Mouse (Mus musculus): ENCODE measurements around the gene Slc6a16.

DNA sequence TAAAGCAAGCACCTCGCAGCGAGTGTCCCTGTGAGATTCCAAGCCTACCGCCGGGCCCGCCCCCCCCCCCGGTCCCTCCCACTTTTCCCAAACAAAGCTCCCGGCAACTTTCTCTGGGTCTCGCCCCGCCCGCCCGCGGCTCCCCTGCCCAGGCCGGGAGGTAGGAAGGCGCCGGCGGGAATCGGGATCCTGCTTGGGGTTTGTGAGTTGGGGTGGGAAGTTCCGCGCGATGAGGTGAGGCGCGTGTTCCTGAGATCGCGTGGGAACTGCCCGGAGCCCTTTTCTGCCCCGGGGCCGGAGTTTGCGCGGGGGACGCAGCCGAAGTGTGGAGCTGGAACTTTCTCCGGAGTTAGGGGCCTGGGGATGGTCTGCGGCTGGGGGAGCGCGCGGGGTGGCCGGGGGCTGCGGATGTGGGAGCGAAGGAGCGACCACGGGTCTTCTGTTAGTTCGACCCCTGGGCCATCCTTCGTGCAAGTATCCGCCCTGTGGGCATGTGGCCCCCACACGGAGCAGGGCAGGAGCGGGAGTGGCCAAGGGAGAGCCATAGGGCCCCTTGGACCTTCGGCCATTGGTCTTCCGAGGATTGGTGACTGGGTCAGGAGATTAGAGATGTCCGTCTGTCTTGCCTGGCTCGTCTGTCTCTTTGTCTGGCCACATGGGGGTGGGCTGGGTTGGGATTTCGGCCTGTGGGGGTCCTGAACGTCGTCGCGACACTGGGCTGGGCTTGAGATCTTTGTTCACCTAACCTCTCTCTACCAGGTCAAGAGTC, 25.0 kb upstream of the Slc6a16 start, which contains the start of gene Tead2:
- TF ChIP-seq CTCF (IDR thresholded peaks at IDR 0.05): no peak
- no peak for TF ChIP-seq POLR2A (IDR thresholded peaks at IDR 0.05; ENCODE audit: insufficient read depth, low read depth, low read length)
